Mouse (Mus musculus) c-Kit-positive CD71-negative TER-119-negative erythroid progenitor cells, embryonic 14.5 days (primary cell): ENCODE measurements around the gene Rnasek.

ENCODE experiments used
- DNase-seq: peaks from one replicate; pipeline ENCODE4 v3.0.0-alpha.2; 2013; ENCODE audit warnings: low read depth

Gene Rnasek

GRCm38 (mm10) chr11:70215301-70215700 lies 24.3 kb downstream of the Rnasek start:
- DNase-seq = no peak

GRCm38 (mm10) chr11:70214856-70215209 lies 24.8 kb downstream of the Rnasek start:
- no peak for DNase-seq

- no peak for DNase-seq
Measured at GRCm38 (mm10) chr11:70214191-70214855, 25.3 kb downstream of the Rnasek start.

- no peak for DNase-seq
Measured at GRCm38 (mm10) chr11:70213736-70214135, 25.9 kb downstream of the Rnasek start.

GRCm38 (mm10) chr11:70212896-70213295 lies 26.7 kb downstream of the Rnasek start:
- DNase-seq = peak; percentile 74

- DNase-seq = no peak
Measured at GRCm38 (mm10) chr11:70212423-70212822, 27.2 kb downstream of the Rnasek start, which contains the start of gene Slc16a11. Slc16a11 (plus strand) TSS chr11:70212752.

GRCm38 (mm10) chr11:70211972-70212371 lies 27.7 kb downstream of the Rnasek start:
- no peak for DNase-seq

GRCm38 (mm10) chr11:70210681-70211080 lies 29.0 kb downstream of the Rnasek start:
- DNase-seq = no peak

GRCm38 (mm10) chr11:70208778-70209388 lies 30.8 kb downstream of the Rnasek start:
- no peak for DNase-seq

GRCm38 (mm10) chr11:70207283-70207682 lies 32.4 kb downstream of the Rnasek start:
- DNase-seq = no peak

GRCm38 (mm10) chr11:70206801-70207200 lies 32.8 kb downstream of the Rnasek start:
- DNase-seq = no peak

GRCm38 (mm10) chr11:70201691-70202090 lies 38.0 kb downstream of the Rnasek start:
- DNase-seq = peak; percentile 75

- no peak for DNase-seq
Measured at GRCm38 (mm10) chr11:70200036-70200608, 39.5 kb downstream of the Rnasek start.

- DNase-seq = no peak
Measured at GRCm38 (mm10) chr11:70199107-70199506, 40.5 kb downstream of the Rnasek start.

- DNase-seq = no peak
Measured at GRCm38 (mm10) chr11:70198332-70198731, 41.3 kb downstream of the Rnasek start.

- no peak for DNase-seq
Measured at GRCm38 (mm10) chr11:70193354-70194285, 46.0 kb downstream of the Rnasek start.

GRCm38 (mm10) chr11:70192157-70192556 lies 47.5 kb downstream of the Rnasek start:
- no peak for DNase-seq

- DNase-seq = no peak
Measured at GRCm38 (mm10) chr11:70191188-70191587, 48.5 kb downstream of the Rnasek start.

- DNase-seq = no peak
Measured at GRCm38 (mm10) chr11:70189319-70190134, 50.1 kb downstream of the Rnasek start.
